Comparison of ENCODE assay signal across 15 mouse cellular contexts in the genomic region with DNA sequence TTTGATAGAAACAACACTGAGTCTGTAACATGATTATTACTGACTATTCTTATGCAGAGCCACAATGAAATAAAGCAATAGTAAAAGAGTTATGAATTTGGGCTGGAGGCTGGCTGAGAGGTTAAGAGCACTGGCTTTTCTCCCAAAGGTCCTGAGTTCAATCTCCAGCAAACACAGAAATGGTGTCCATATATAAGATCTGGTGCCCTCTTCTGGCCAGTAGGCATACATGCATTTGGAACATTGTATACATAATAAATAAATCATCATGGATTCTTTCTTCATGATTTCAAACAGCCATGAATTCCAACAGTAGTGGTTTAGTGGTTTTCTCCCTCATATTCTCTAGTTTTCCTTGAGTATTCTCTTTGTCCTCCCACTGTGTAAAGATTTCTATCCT.
DNase-seq lines count a peak whose midpoint lies in the region; ATAC-seq and TF ChIP-seq lines count a peak whose summit lies in the region.
"Had no signal": no experiment of that assay in that cellular context is flagged by ENCODE, and none has a peak within 500 bp of the region (broad histone marks: within the 10 kb centered on the region; RNA-seq: fewer than 3 reads in every experiment).

No protein-coding gene starts in this region.

- no peak overlapping the region for H3K9ac ChIP-seq in heart, postnatal 0 days (replicated peaks; ENCODE audit: low read depth, low read length)
- no peak overlapping the region for H3K9ac ChIP-seq in midbrain, postnatal 0 days (replicated peaks; ENCODE audit: low read length, poor library complexity, severe bottlenecking)
- no peak overlapping the region for H3K9ac ChIP-seq in midbrain, embryonic 16.5 days (ENCODE audit: low read depth, low read length)
- H3K9ac ChIP-seq: heart, embryonic 15.5 days; hindbrain, embryonic 15.5 days; midbrain, embryonic 15.5 days had no signal

- no peak for ATAC-seq in heart, postnatal 0 days (ENCODE audit: insufficient read depth, low read depth)
- ATAC-seq in midbrain, postnatal 0 days (ENCODE audit: low FRiP score) = no peak
- no peak for ATAC-seq in midbrain, embryonic 16.5 days
- ATAC-seq: midbrain, embryonic 15.5 days had no signal

- TF ChIP-seq CTCF in heart, postnatal 0 days (IDR thresholded peaks at IDR 0.05; ENCODE audit: low read depth) = peak; percentile 31
- TF ChIP-seq CTCF in midbrain, postnatal 0 days (IDR thresholded peaks at IDR 0.05) = 0 out of 2 replicates have a peak, but pooled peaks have one; percentile 27

- H3K4me2 ChIP-seq in heart, postnatal 0 days (ENCODE audit: low read depth, low read length) = no peak overlapping the region
- no peak overlapping the region for H3K4me2 ChIP-seq in midbrain, postnatal 0 days (ENCODE audit: low read depth, low read length, poor library complexity, severe bottlenecking)
- H3K4me2 ChIP-seq in midbrain, embryonic 16.5 days (ENCODE audit: low read length) = no peak overlapping the region
- H3K4me2 ChIP-seq: heart, embryonic 15.5 days; hindbrain, embryonic 15.5 days; midbrain, embryonic 15.5 days had no signal

- H3K27ac ChIP-seq in heart, postnatal 0 days (ENCODE audit: low read depth) = no peak overlapping the region
- no peak overlapping the region for H3K27ac ChIP-seq in midbrain, postnatal 0 days (ENCODE audit: low read depth, low read length)
- H3K27ac ChIP-seq in midbrain, embryonic 16.5 days (ENCODE audit: low read length) = no peak overlapping the region
- H3K27ac ChIP-seq: heart, embryonic 15.5 days; hindbrain, embryonic 15.5 days; midbrain, embryonic 15.5 days had no signal

- H3K36me3 ChIP-seq in heart, postnatal 0 days (replicated peaks; ENCODE audit: control insufficient read depth, insufficient read depth, low read length) = no peaks in the 10 kb centered on the region
- no peaks in the 10 kb centered on the region for H3K36me3 ChIP-seq in midbrain, postnatal 0 days (ENCODE audit: insufficient read depth, low read length)
- no peaks in the 10 kb centered on the region; the same call in 1 of the 2 replicates for H3K36me3 ChIP-seq in midbrain, embryonic 16.5 days (ENCODE audit: control insufficient read depth, insufficient read depth, low read length)
- H3K36me3 ChIP-seq: heart, embryonic 15.5 days; hindbrain, embryonic 15.5 days; midbrain, embryonic 15.5 days had no signal

- no peak for TF ChIP-seq EP300 in heart, postnatal 0 days (IDR thresholded peaks at IDR 0.05; ENCODE audit: low read depth)

- H3K9me3 ChIP-seq in heart, postnatal 0 days (replicated peaks; ENCODE audit: control insufficient read depth, low read length) = no peaks in the 10 kb centered on the region
- H3K9me3 ChIP-seq in midbrain, postnatal 0 days (ENCODE audit: low read length) = 0 out of 2 replicates have a peak, but pooled peaks cover 3% of the 10 kb centered on the region
- peaks cover 6% of the 10 kb centered on the region; the same call in 1 of the 2 replicates for H3K9me3 ChIP-seq in midbrain, embryonic 16.5 days (replicated peaks; ENCODE audit: control insufficient read depth, low read length, poor library complexity, severe bottlenecking)
- H3K9me3 ChIP-seq: heart, embryonic 15.5 days; midbrain, embryonic 15.5 days had no signal

- no peak overlapping the region for H3K4me3 ChIP-seq in heart, postnatal 0 days (ENCODE audit: low read depth, low read length)
- H3K4me3 ChIP-seq in midbrain, postnatal 0 days (ENCODE audit: low read depth, low read length) = no peak overlapping the region
- no peak overlapping the region for H3K4me3 ChIP-seq in midbrain, embryonic 16.5 days (ENCODE audit: low read depth, low read length)
- H3K4me3 ChIP-seq: heart, embryonic 15.5 days; hindbrain, embryonic 15.5 days; midbrain, embryonic 15.5 days had no signal

- DNase-seq in heart, postnatal 0 days (ENCODE audit: low spot score) = no peak
- DNase-seq in heart, postnatal 36 days = no peak
- DNase-seq in midbrain, postnatal 0 days (ENCODE audit: low spot score) = no peak
- DNase-seq in embryo, embryonic 10.5 days (ENCODE audit: low spot score) = peak; percentile 12
- DNase-seq in adrenal gland, postnatal 25 days = no peak
- DNase-seq in natural killer cell, adult 2 months (ENCODE audit: low spot score in 2 of 2) = no peak
- DNase-seq: cerebellum, postnatal 14 days; kidney, postnatal 14 days; layer of hippocampus, postnatal 36 days; lung, postnatal 10 days; thymus, postnatal 25 days had no signal

- H3K4me1 ChIP-seq in heart, postnatal 0 days (ENCODE audit: control insufficient read depth, insufficient read depth) = no peaks in the 10 kb centered on the region
- H3K4me1 ChIP-seq in midbrain, postnatal 0 days (ENCODE audit: insufficient read depth, low read length) = no peaks in the 10 kb centered on the region
- H3K4me1 ChIP-seq in midbrain, embryonic 16.5 days (ENCODE audit: control insufficient read depth, insufficient read depth, low read length) = no peaks in the 10 kb centered on the region
- H3K4me1 ChIP-seq: heart, embryonic 15.5 days; hindbrain, embryonic 15.5 days; midbrain, embryonic 15.5 days had no signal

- intact Hi-C loops in heart, postnatal 36 days (cut with DNase I) = no loop called here

- H3K27me3 ChIP-seq in heart, postnatal 0 days (ENCODE audit: control insufficient read depth, insufficient read depth, low read length) = no peaks in the 10 kb centered on the region
- H3K27me3 ChIP-seq in midbrain, postnatal 0 days (ENCODE audit: insufficient read depth, low read length) = no peaks in the 10 kb centered on the region
- no peaks in the 10 kb centered on the region for H3K27me3 ChIP-seq in midbrain, embryonic 16.5 days (ENCODE audit: control insufficient read depth, insufficient read depth, low read depth, low read length)
- H3K27me3 ChIP-seq: heart, embryonic 15.5 days; hindbrain, embryonic 15.5 days; midbrain, embryonic 15.5 days had no signal
